Mouse (Mus musculus) CD4-positive, CD25-positive, alpha-beta regulatory T cell (primary cell): ENCODE measurements around the gene Ap5z1. TPM values are rescaled to one million over a fixed set of nuclear protein-coding genes. Genes with fewer than 3 reads are reported as not detected.

Experiments used
- polyA plus RNA-seq: library from polyadenylated mRNA; unstranded; fragments of 100-300 nt; shearing (Covaris generic); gene quantifications from one replicate; pipeline ENCODE4 v1.2.1, GENCODE M21; 2017

Gene Ap5z1
- polyA plus RNA-seq = 35.1 TPM

DNA sequence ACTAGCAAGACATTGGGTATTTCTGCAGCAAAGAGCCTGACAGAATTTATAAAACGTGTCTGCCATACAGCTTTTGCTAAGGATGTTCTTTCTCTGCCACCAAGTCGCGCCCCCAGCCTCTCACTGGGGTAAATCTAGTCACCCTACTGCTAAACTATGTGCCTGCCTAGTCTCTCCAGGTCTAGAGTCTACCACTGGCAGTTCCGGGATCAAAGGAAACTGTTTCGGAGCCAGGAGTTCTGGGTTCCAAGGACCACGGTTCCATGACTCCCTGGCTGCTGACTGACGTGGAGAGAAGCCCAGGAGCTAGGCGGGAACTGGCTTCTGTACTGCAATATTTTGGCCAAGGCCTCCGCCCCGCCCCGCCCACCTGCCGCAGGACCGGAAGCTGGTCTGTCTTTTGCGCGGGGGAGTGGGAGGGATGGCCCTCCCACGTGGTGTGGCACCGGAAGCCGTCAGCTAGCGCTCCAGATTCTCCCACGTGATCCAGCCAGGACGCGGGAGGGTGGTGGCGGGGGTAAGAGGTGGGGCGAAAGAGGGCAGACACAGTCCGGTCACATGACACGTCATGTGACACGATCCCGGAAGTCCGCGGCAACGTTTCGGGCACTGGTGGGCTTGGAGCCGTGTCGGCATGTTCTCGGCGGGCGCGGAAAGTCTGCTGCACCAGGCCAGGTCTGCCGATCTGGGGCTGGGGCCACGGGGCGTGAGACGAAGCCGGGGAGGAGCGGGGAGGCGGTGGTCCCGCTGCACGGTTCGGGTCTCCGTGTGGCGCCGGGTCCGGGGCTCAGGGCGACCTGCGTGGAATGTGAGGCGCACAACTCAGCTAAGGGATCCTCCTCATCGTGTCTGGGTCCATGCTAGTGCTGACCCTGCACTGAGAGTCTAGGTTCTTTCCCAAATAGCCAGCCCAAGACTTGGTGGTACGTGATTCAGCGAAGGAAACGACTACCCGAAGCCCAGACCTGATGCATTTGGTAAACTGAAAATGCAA is at the start of gene Ap5z1:
Gene Ap5z1, plus strand, starts transcription at position 484 of the 994 bp plus-strand sequence.

Other genes with a start within 250 kb of the Ap5z1 start
- gene Foxk1, start 62.4 kb upstream of the Ap5z1 start, polyA plus RNA-seq = 17.6 TPM
- not detected for gene Papolb, start 66.1 kb downstream of the Ap5z1 start, polyA plus RNA-seq
- gene Radil, start 87.2 kb downstream of the Ap5z1 start, polyA plus RNA-seq = not detected
- not detected for gene Mmd2, start 144.9 kb downstream of the Ap5z1 start, polyA plus RNA-seq
- 58.3 TPM for gene Wipi2, start 163.8 kb downstream of the Ap5z1 start, polyA plus RNA-seq
- 1.7 TPM for gene Slc29a4, start 228.6 kb downstream of the Ap5z1 start, polyA plus RNA-seq